Mouse (Mus musculus): ENCODE results near the gene Slc8b1. TPM values are rescaled to one million over a fixed set of nuclear protein-coding genes. Genes with fewer than 3 reads are reported as not detected.

Gene Slc8b1
- polyA plus RNA-seq, 1 experiment from 2014 or later: 0.67 TPM

DNA sequence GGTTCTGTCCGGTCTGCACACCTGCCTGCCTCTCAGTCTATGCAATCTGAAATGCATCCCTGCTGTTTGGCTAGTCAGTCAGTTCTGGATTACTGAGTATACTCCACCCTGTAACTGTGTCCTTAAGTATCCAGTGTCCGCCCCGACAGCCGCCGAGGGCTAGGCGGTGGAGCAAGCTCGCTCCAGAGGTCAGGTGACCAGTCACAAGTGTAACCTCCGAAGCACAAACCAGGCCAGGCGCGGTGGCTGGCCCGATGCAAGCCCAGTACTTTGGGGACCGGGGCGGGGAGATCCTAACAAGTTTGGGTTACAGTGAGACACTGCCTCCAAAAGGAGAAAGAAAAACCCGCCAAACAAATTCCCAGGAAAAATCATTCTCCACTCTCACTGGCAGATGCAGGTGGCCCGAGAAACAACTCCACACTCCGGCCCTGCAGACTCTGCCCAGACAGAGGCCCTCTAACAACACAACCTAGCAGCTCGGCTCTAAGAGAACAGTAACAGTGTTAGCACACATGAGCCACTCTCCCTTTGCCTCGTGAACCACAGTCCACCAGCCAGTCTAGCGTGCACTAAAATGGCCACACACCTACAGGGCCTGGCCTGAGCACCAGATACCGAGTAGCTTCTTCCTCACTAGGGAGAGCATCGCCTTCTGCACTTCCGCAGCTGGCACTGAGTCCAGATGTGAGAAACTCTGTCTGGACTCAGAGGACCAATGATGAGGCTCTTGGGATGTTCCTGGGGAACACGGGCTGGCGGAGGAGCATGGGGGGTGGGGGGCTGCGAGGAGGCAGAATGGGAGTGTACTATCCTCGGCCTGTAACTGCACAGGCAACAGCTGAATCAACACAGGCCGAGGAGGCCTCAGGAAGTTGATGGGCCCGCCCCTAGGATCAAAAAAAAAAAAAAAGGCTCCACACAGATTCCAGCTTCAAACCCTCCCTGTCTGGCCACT is 52.3 kb downstream of the Slc8b1 start:
- H3K4me1 ChIP-seq (ENCODE audit: control insufficient read depth, insufficient read depth, low read length): peaks cover 48% of the 10 kb centered on the region
- H3K9me3 ChIP-seq (replicated peaks; ENCODE audit: control insufficient read depth, low read length): no peaks in the 10 kb centered on the region
- no peaks in the 10 kb centered on the region for H3K36me3 ChIP-seq (ENCODE audit: control insufficient read depth, insufficient read depth, low read length)
- peak overlapping the region; percentile 63; the same call in 1 of the 2 replicates for H3K27ac ChIP-seq (ENCODE audit: low read depth, low read length)
- ATAC-seq (no peak), DNase-seq (ENCODE audit: low spot score) (no peak)
- no peak overlapping the region for H3K4me2 ChIP-seq (ENCODE audit: low read length)
- no peak overlapping the region for H3K4me3 ChIP-seq (ENCODE audit: low read depth, low read length)
- WGBS: 63% methylated on average over 28 of the region's 28 CpGs
- no peaks in the 10 kb centered on the region for H3K27me3 ChIP-seq (replicated peaks; ENCODE audit: control insufficient read depth, insufficient read depth, low read length)
- H3K9ac ChIP-seq (ENCODE audit: low read length): no peak overlapping the region

DNA sequence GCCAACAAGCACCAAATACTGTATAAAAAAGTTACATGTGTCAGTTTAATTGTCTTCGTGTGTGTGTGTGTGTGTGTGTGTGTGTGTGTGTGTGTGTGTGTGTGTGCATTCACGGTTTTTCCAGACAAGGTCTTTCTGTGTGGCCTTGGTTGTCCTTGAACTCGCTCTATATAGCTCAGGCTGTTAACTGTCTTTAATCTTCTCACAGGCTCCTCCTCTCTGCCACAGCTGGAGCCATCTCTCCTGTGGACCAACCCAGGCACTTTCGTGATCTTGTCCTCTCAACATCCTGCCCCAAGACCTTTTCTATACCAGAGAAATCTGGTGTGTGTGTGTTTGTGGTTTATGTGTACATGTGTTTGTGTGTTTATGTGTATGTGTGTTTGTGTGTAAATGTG is 52.9 kb downstream of the Slc8b1 start:
- no peaks in the 10 kb centered on the region for H3K9me3 ChIP-seq (replicated peaks; ENCODE audit: control insufficient read depth, low read length)
- no peaks in the 10 kb centered on the region for H3K27me3 ChIP-seq (replicated peaks; ENCODE audit: control insufficient read depth, insufficient read depth, low read length)
- DNase-seq (ENCODE audit: low spot score): no peak
- H3K27ac ChIP-seq (ENCODE audit: low read depth, low read length): no peak overlapping the region; the same call in 1 of the 2 replicates
- H3K4me1 ChIP-seq (ENCODE audit: control insufficient read depth, insufficient read depth, low read length): peaks cover 55% of the 10 kb centered on the region
- H3K4me2 ChIP-seq (ENCODE audit: low read length): no peak overlapping the region
- no peaks in the 10 kb centered on the region for H3K36me3 ChIP-seq (ENCODE audit: control insufficient read depth, insufficient read depth, low read length)
- WGBS: 60% methylated on average over 4 of the region's 4 CpGs
- H3K9ac ChIP-seq (ENCODE audit: low read length): no peak overlapping the region
- no peak overlapping the region for H3K4me3 ChIP-seq (ENCODE audit: low read depth, low read length)
- no peak for ATAC-seq

DNA sequence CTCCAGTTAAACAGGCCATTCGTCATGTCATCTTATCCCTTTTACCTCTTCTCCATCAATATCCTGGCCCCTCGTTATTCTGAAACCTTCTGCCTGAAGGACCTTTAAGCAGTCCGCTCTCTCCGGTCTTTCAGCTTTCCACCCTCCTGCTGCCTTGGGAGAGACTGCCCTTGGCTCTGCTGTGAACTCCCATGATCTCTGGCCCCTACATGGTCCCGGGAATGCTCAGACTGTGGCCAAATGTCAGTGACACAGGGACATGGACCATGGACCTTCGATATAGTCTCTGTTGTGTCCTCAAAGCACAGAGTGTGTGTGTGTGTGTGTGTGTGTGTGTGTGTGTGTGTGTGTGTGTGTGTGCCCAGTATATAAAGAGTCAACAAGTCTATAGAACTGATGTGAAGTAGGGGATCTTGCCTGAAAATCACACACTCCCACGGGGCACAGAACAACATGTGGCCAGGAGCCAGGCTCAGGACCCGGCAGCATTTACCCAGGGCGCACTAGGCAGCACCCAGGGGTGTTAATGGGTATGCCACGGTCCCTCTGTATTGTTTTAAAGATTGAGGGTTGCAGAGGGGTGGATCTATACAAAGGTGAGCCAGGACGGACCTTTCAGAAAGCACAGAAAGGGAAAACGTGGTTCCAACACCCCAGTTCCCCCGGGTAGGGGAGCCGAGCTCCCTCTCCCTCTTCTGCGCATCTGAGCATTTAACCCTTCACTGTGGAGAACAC is 54.4 kb downstream of the Slc8b1 start:
- Histone ChIP-seq H3K4me2 (ENCODE audit: low read length) (peak overlapping the region; percentile 15), H3K36me3 (ENCODE audit: control insufficient read depth, insufficient read depth, low read length) (no peaks in the 10 kb centered on the region), H3K4me1 (ENCODE audit: control insufficient read depth, insufficient read depth, low read length) (peaks cover 63% of the 10 kb centered on the region), H3K27ac (ENCODE audit: low read depth, low read length) (peak overlapping the region; percentile 92), H3K9ac (ENCODE audit: low read length) (peak overlapping the region; percentile 33), H3K4me3 (ENCODE audit: low read depth, low read length) (no peak overlapping the region), H3K27me3 (replicated peaks; ENCODE audit: control insufficient read depth, insufficient read depth, low read length) (no peaks in the 10 kb centered on the region), H3K9me3 (replicated peaks; ENCODE audit: control insufficient read depth, low read length) (no peaks in the 10 kb centered on the region)
- ATAC-seq (peak; percentile 47), DNase-seq (ENCODE audit: low spot score) (no peak)
- WGBS: 15% methylated on average over 15 of the region's 15 CpGs

- Histone ChIP-seq H3K4me3 (ENCODE audit: low read depth, low read length) (no peak overlapping the region), H3K4me1 (ENCODE audit: control insufficient read depth, insufficient read depth, low read length) (peaks cover 63% of the 10 kb centered on the region), H3K9me3 (replicated peaks; ENCODE audit: control insufficient read depth, low read length) (no peaks in the 10 kb centered on the region), H3K27me3 (replicated peaks; ENCODE audit: control insufficient read depth, insufficient read depth, low read length) (no peaks in the 10 kb centered on the region), H3K36me3 (ENCODE audit: control insufficient read depth, insufficient read depth, low read length) (no peaks in the 10 kb centered on the region), H3K4me2 (ENCODE audit: low read length) (peak overlapping the region; percentile 15), H3K9ac (ENCODE audit: low read length) (peak overlapping the region; percentile 33), H3K27ac (ENCODE audit: low read depth, low read length) (peak overlapping the region; percentile 92)
- peak; percentile 81 for ATAC-seq
- WGBS: 11% methylated on average over 5 of the region's 5 CpGs
- peak; percentile 97 for DNase-seq (ENCODE audit: low spot score)
These were observed 55.1 kb downstream of the Slc8b1 start for GRCm38 (mm10) chr5:120566101-120566500.

- Histone ChIP-seq H3K36me3 (ENCODE audit: control insufficient read depth, insufficient read depth, low read length) (no peaks in the 10 kb centered on the region), H3K4me2 (ENCODE audit: low read length) (peak overlapping the region; percentile 9; the same call in 1 of the 2 replicates), H3K27me3 (replicated peaks; ENCODE audit: control insufficient read depth, insufficient read depth, low read length) (no peaks in the 10 kb centered on the region), H3K9ac (ENCODE audit: low read length) (peak overlapping the region; percentile 30), H3K4me1 (ENCODE audit: control insufficient read depth, insufficient read depth, low read length) (peaks cover 62% of the 10 kb centered on the region), H3K27ac (ENCODE audit: low read depth, low read length) (peak overlapping the region; percentile 92), H3K9me3 (replicated peaks; ENCODE audit: control insufficient read depth, low read length) (no peaks in the 10 kb centered on the region), H3K4me3 (ENCODE audit: low read depth, low read length) (no peak overlapping the region)
- WGBS: 32% methylated on average over 9 of the region's 9 CpGs
- DNase-seq (ENCODE audit: low spot score): peak; percentile 51
- 0 out of 2 replicates have a peak, but pooled peaks have one; percentile 0 for ATAC-seq
These were observed 55.8 kb downstream of the Slc8b1 start for GRCm38 (mm10) chr5:120566681-120567252.

- Histone ChIP-seq H3K9me3 (replicated peaks; ENCODE audit: control insufficient read depth, low read length) (no peaks in the 10 kb centered on the region), H3K27me3 (replicated peaks; ENCODE audit: control insufficient read depth, insufficient read depth, low read length) (no peaks in the 10 kb centered on the region), H3K27ac (ENCODE audit: low read depth, low read length) (peak overlapping the region; percentile 92), H3K4me2 (ENCODE audit: low read length) (peak overlapping the region; percentile 9; the same call in 1 of the 2 replicates), H3K36me3 (ENCODE audit: control insufficient read depth, insufficient read depth, low read length) (no peaks in the 10 kb centered on the region), H3K4me1 (ENCODE audit: control insufficient read depth, insufficient read depth, low read length) (peaks cover 62% of the 10 kb centered on the region), H3K4me3 (ENCODE audit: low read depth, low read length) (no peak overlapping the region), H3K9ac (ENCODE audit: low read length) (peak overlapping the region; percentile 30; the same call in 1 of the 2 replicates)
- WGBS: 17% methylated on average over 21 of the region's 21 CpGs
- ATAC-seq (peak; percentile 33), DNase-seq (ENCODE audit: low spot score) (peak; percentile 76)
These were observed 56.3 kb downstream of the Slc8b1 start for GRCm38 (mm10) chr5:120567253-120567701.

DNA sequence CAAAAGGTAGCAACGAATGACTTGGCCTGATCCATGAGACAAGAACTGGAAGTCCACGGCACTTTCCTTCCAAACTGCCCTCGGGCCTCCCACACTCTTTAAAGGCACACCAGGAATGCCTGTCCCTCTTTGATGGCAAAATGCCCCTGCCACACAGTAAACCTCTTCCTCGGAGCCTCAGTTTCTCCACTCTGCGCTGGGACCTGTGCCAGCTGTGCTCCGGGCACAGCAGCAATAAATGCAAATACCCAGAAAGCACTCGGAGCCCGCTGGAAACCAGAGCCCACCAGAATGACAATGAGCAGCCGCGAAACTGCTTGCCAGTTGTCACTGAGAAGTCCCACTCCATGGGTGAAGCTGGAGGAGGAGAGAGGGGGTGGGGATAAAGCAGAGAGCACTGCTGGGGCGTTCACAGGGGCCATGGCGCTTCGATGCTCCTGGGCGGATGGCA is 56.8 kb downstream of the Slc8b1 start:
- Histone ChIP-seq H3K9ac (ENCODE audit: low read length) (peak overlapping the region; percentile 33; the same call in 1 of the 2 replicates), H3K9me3 (replicated peaks; ENCODE audit: control insufficient read depth, low read length) (no peaks in the 10 kb centered on the region), H3K4me1 (ENCODE audit: control insufficient read depth, insufficient read depth, low read length) (peaks cover 60% of the 10 kb centered on the region), H3K27me3 (replicated peaks; ENCODE audit: control insufficient read depth, insufficient read depth, low read length) (no peaks in the 10 kb centered on the region), H3K27ac (ENCODE audit: low read depth, low read length) (peak overlapping the region; percentile 92), H3K4me3 (ENCODE audit: low read depth, low read length) (no peak overlapping the region), H3K4me2 (ENCODE audit: low read length) (peak overlapping the region; percentile 9; the same call in 1 of the 2 replicates), H3K36me3 (ENCODE audit: control insufficient read depth, insufficient read depth, low read length) (no peaks in the 10 kb centered on the region)
- 17% methylated on average over 14 of the region's 14 CpGs for WGBS
- peak; percentile 37 for ATAC-seq
- peak; percentile 75 for DNase-seq (ENCODE audit: low spot score)

DNA sequence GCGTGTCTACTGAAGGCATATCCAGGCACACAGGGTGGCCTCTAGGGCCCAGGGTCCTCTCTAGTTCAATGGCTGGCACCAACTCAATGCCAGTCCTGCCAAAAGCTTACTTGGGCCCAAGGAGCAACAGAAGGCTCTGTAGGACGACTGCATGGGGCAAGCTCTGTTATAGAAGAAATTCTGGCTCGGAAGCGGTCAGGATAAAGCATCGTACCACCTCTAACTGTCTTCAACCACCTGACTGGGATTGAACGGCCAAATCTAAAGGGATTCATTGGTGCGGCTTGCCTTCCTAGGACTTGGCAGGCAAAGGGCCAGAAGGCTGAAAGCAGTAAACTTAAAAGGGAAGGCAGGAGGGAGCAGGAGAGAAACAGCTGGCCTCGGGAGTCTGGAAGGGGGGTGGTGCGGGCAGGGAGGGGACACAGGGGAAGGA is 57.4 kb downstream of the Slc8b1 start:
- ATAC-seq: 0 out of 2 replicates have a peak, but pooled peaks have one; percentile 2
- H3K27me3 ChIP-seq (replicated peaks; ENCODE audit: control insufficient read depth, insufficient read depth, low read length): no peaks in the 10 kb centered on the region
- H3K4me2 ChIP-seq (ENCODE audit: low read length): 0 out of 2 replicates have a peak overlapping the region, but pooled peaks have one; percentile 9
- WGBS: 30% methylated on average over 9 of the region's 9 CpGs
- H3K9me3 ChIP-seq (replicated peaks; ENCODE audit: control insufficient read depth, low read length): no peaks in the 10 kb centered on the region
- H3K4me3 ChIP-seq (ENCODE audit: low read depth, low read length): no peak overlapping the region
- H3K27ac ChIP-seq (ENCODE audit: low read depth, low read length): peak overlapping the region; percentile 92
- peaks cover 56% of the 10 kb centered on the region for H3K4me1 ChIP-seq (ENCODE audit: control insufficient read depth, insufficient read depth, low read length)
- DNase-seq (ENCODE audit: low spot score): peak; percentile 65
- no peaks in the 10 kb centered on the region for H3K36me3 ChIP-seq (ENCODE audit: control insufficient read depth, insufficient read depth, low read length)
- peak overlapping the region; percentile 33 for H3K9ac ChIP-seq (ENCODE audit: low read length)

Data from forebrain, embryonic 14.5 days (tissue).